Mouse (Mus musculus) midbrain, embryonic 12.5 days (tissue): Measurements from ENCODE around the gene Arhgef25. TPM values are rescaled to one million over a fixed set of nuclear protein-coding genes. Genes with fewer than 3 reads are reported as not detected.
A peak's percentile ranks its signal among the peaks of the same experiment; 100 is the strongest.

Experiments used
- ATAC-seq: fragments of 200-750 bp; cut with Nextera tagmentation; 2 replicates; pipeline ENCODE4 v1.8.0; 2017; ENCODE audit warnings: low read depth, moderate TSS enrichment, moderate library complexity; ENCODE audit not compliant: low FRiP score
- H3K27ac ChIP-seq: fragments of 300-500 bp; sonication (generic); replicated peaks from 2 replicates; pipeline ENCODE4 v1.5.1; 2016; ENCODE audit warnings: mild to moderate bottlenecking
- H3K27me3 ChIP-seq: fragments of 300-500 bp; sonication (generic); 2 replicates; pipeline ENCODE4 v1.6.1; 2016; ENCODE audit warnings: mild to moderate bottlenecking
- H3K36me3 ChIP-seq: fragments of 300-500 bp; sonication (generic); 2 replicates; pipeline ENCODE4 v1.6.1; 2016
- H3K4me1 ChIP-seq: fragments of 300-500 bp; sonication (generic); 2 replicates; pipeline ENCODE4 v1.6.1; 2016
- H3K4me2 ChIP-seq: fragments of 300-500 bp; sonication (generic); replicated peaks from 2 replicates; pipeline ENCODE4 v1.6.1; 2016; ENCODE audit warnings: mild to moderate bottlenecking, moderate library complexity
- H3K4me3 ChIP-seq: fragments of 300-500 bp; sonication (generic); 2 replicates; pipeline ENCODE4 v1.5.1; 2016; ENCODE audit warnings: mild to moderate bottlenecking
- H3K9ac ChIP-seq: fragments of 300-500 bp; sonication (generic); replicated peaks from 2 replicates; pipeline ENCODE4 v1.6.1; 2016; ENCODE audit warnings: mild to moderate bottlenecking, moderate library complexity
- H3K9me3 ChIP-seq: fragments of 300-500 bp; sonication (generic); 2 replicates; pipeline ENCODE4 v1.6.1; 2016; ENCODE audit warnings: mild to moderate bottlenecking
- WGBS: fragments of 180-500 bp; shearing (Covaris S2); methylation state at CpG from one replicate; pipeline ENCODE4 v1.1.7; 2016; 5-methylcytosine and 5-hydroxymethylcytosine counted together
- polyA plus RNA-seq: library from polyadenylated mRNA; unstranded; fragments of >200 nt; fragmentation: Nextera tagmentation; extraction: Ambion mirVana; gene quantifications from 2 replicates; pipeline ENCODE4 v1.2.1, GENCODE M21; 2016

The Arhgef25 gene
- polyA plus RNA-seq, 1 experiment from 2014 or later, result 46.1 TPM

GRCm38 (mm10) chr10:127183759-127184158, 6.1 kb downstream of the Arhgef25 start:
- H3K4me3 ChIP-seq, result 0 out of 2 replicates have a peak overlapping the region, but pooled peaks have one; percentile 10
- peak overlapping the region; percentile 36 for H3K4me2 ChIP-seq
- H3K4me1 ChIP-seq, result peaks cover 48% of the 10 kb centered on the region
- H3K27ac ChIP-seq, result no peak overlapping the region
- H3K9me3 ChIP-seq, result peaks cover 3% of the 10 kb centered on the region; the same call in 1 of the 2 replicates
- ATAC-seq, result no peak
- peaks cover 64% of the 10 kb centered on the region for H3K27me3 ChIP-seq
- no peak overlapping the region for H3K9ac ChIP-seq
- H3K36me3 ChIP-seq, result peaks cover 17% of the 10 kb centered on the region
- WGBS, result 8% methylated on average over 20 of the region's 20 CpGs

GRCm38 (mm10) chr10:127182624-127183023, 7.3 kb downstream of the Arhgef25 start:
- WGBS, result 91% methylated on average over 4 of the region's 4 CpGs
- H3K4me2 ChIP-seq, result no peak overlapping the region

GRCm38 (mm10) chr10:127181566-127181965, 8.3 kb downstream of the Arhgef25 start:
- no peak for ATAC-seq
- peaks cover 86% of the 10 kb centered on the region for H3K27me3 ChIP-seq
- peaks cover 15% of the 10 kb centered on the region for H3K36me3 ChIP-seq
- no peak overlapping the region for H3K4me2 ChIP-seq
- H3K4me1 ChIP-seq, result peaks cover 45% of the 10 kb centered on the region
- WGBS, result 61% methylated on average over 6 of the region's 6 CpGs
- H3K4me3 ChIP-seq, result no peak overlapping the region
- no peaks in the 10 kb centered on the region for H3K9me3 ChIP-seq
- H3K27ac ChIP-seq, result no peak overlapping the region
- H3K9ac ChIP-seq, result no peak overlapping the region

More at GRCm38 (mm10) chr10:127182624-127183023, 7.3 kb downstream of the Arhgef25 start:
- H3K9ac ChIP-seq, result no peak overlapping the region
- H3K9me3 ChIP-seq, result peaks cover 3% of the 10 kb centered on the region; the same call in 1 of the 2 replicates
- H3K27ac ChIP-seq, result no peak overlapping the region
- no peak for ATAC-seq
- H3K27me3 ChIP-seq, result peaks cover 75% of the 10 kb centered on the region
- H3K4me1 ChIP-seq, result peaks cover 52% of the 10 kb centered on the region
- peaks cover 17% of the 10 kb centered on the region for H3K36me3 ChIP-seq
- no peak overlapping the region for H3K4me3 ChIP-seq

- Histone ChIP-seq H3K36me3 (peaks cover 11% of the 10 kb centered on the region; the same call in 1 of the 2 replicates), H3K27ac (no peak overlapping the region), H3K9ac (peak overlapping the region; percentile 39; the same call in 1 of the 2 replicates), H3K9me3 (no peaks in the 10 kb centered on the region), H3K27me3 (peaks cover 94% of the 10 kb centered on the region), H3K4me3 (no peak overlapping the region), H3K4me2 (peak overlapping the region; percentile 42; the same call in 1 of the 2 replicates), H3K4me1 (peaks cover 45% of the 10 kb centered on the region)
- ATAC-seq, result no peak
- 1% methylated on average over 3 of the region's 3 CpGs for WGBS
These were observed 9.2 kb downstream of the Arhgef25 start for GRCm38 (mm10) chr10:127180695-127181047.

GRCm38 (mm10) chr10:127179871-127180694, 9.8 kb downstream of the Arhgef25 start, which contains the start of gene Slc26a10:
Slc26a10 (minus strand) TSS chr10:127180645.
- 1% methylated on average over 34 of the region's 34 CpGs for WGBS
- H3K9me3 ChIP-seq, result no peaks in the 10 kb centered on the region
- peak within 1 kb of the TSS; percentile 42 for H3K4me2 ChIP-seq
- peak within 1 kb of the TSS; percentile 22; the same call in 1 of the 2 replicates for H3K4me3 ChIP-seq
- H3K27me3 ChIP-seq, result peaks cover 89% of the 10 kb centered on the region
- H3K27ac ChIP-seq, result no peak within 1 kb of the TSS
- peak within 1 kb of the TSS; percentile 39; the same call in 1 of the 2 replicates for H3K9ac ChIP-seq
- ATAC-seq, result no peak
- peaks cover 11% of the 10 kb centered on the region; the same call in 1 of the 2 replicates for H3K36me3 ChIP-seq
- H3K4me1 ChIP-seq, result peaks cover 39% of the 10 kb centered on the region

GRCm38 (mm10) chr10:127178286-127179027, 11.4 kb downstream of the Arhgef25 start:
- Histone ChIP-seq H3K9me3 (no peaks in the 10 kb centered on the region), H3K27me3 (peaks cover 83% of the 10 kb centered on the region), H3K4me3 (peak overlapping the region; percentile 26), H3K27ac (no peak overlapping the region), H3K9ac (no peak overlapping the region; the same call in 1 of the 2 replicates), H3K36me3 (peaks cover 10% of the 10 kb centered on the region; the same call in 1 of the 2 replicates), H3K4me1 (peaks cover 24% of the 10 kb centered on the region), H3K4me2 (peak overlapping the region; percentile 45)
- ATAC-seq, result no peak
- 5% methylated on average over 41 of the region's 41 CpGs for WGBS

- Histone ChIP-seq H3K4me2 (peak overlapping the region; percentile 45), H3K9ac (no peak overlapping the region; the same call in 1 of the 2 replicates), H3K4me1 (peaks cover 22% of the 10 kb centered on the region), H3K27me3 (peaks cover 84% of the 10 kb centered on the region), H3K27ac (no peak overlapping the region), H3K4me3 (peak overlapping the region; percentile 26), H3K9me3 (no peaks in the 10 kb centered on the region), H3K36me3 (peaks cover 3% of the 10 kb centered on the region; the same call in 1 of the 2 replicates)
- 2% methylated on average over 23 of the region's 23 CpGs for WGBS
- peak; percentile 75 for ATAC-seq
These were observed 12.2 kb downstream of the Arhgef25 start for GRCm38 (mm10) chr10:127177719-127178118.

GRCm38 (mm10) chr10:127177235-127177634, 12.6 kb downstream of the Arhgef25 start:
- peaks cover 81% of the 10 kb centered on the region for H3K27me3 ChIP-seq
- H3K4me3 ChIP-seq, result no peak overlapping the region

GRCm38 (mm10) chr10:127176756-127177155, 13.1 kb downstream of the Arhgef25 start:
- H3K36me3 ChIP-seq, result no peaks in the 10 kb centered on the region
- peaks cover 22% of the 10 kb centered on the region for H3K4me1 ChIP-seq
- ATAC-seq, result no peak
- H3K4me3 ChIP-seq, result no peak overlapping the region
- H3K27me3 ChIP-seq, result peaks cover 81% of the 10 kb centered on the region
- H3K4me2 ChIP-seq, result no peak overlapping the region
- WGBS, result 7% methylated on average over 7 of the region's 7 CpGs
- H3K9ac ChIP-seq, result no peak overlapping the region
- H3K9me3 ChIP-seq, result no peaks in the 10 kb centered on the region
- no peak overlapping the region for H3K27ac ChIP-seq

More at GRCm38 (mm10) chr10:127177235-127177634, 12.6 kb downstream of the Arhgef25 start:
- Histone ChIP-seq H3K9me3 (no peaks in the 10 kb centered on the region), H3K9ac (no peak overlapping the region), H3K27ac (no peak overlapping the region), H3K4me1 (peaks cover 22% of the 10 kb centered on the region), H3K4me2 (0 out of 2 replicates have a peak overlapping the region, but pooled peaks have one; percentile 45), H3K36me3 (no peaks in the 10 kb centered on the region)
- WGBS, result 15% methylated on average over 9 of the region's 9 CpGs
- no peak for ATAC-seq

GRCm38 (mm10) chr10:127176228-127176627, 13.7 kb downstream of the Arhgef25 start:
- no peak overlapping the region for H3K27ac ChIP-seq
- no peaks in the 10 kb centered on the region for H3K36me3 ChIP-seq
- 30% methylated on average over 3 of the region's 3 CpGs for WGBS
- H3K9me3 ChIP-seq, result no peaks in the 10 kb centered on the region
- no peak overlapping the region for H3K4me3 ChIP-seq
- H3K27me3 ChIP-seq, result peaks cover 81% of the 10 kb centered on the region
- no peak overlapping the region for H3K9ac ChIP-seq
- no peak for ATAC-seq
- peaks cover 22% of the 10 kb centered on the region for H3K4me1 ChIP-seq
- H3K4me2 ChIP-seq, result no peak overlapping the region

GRCm38 (mm10) chr10:127174170-127174569, 15.7 kb downstream of the Arhgef25 start:
- Histone ChIP-seq H3K27me3 (peaks cover 81% of the 10 kb centered on the region), H3K9me3 (no peaks in the 10 kb centered on the region), H3K4me2 (no peak overlapping the region), H3K4me1 (peaks cover 28% of the 10 kb centered on the region), H3K9ac (no peak overlapping the region), H3K27ac (no peak overlapping the region), H3K36me3 (no peaks in the 10 kb centered on the region), H3K4me3 (no peak overlapping the region)
- WGBS, result 91% methylated on average over 7 of the region's 7 CpGs
- ATAC-seq, result no peak
